Mouse (Mus musculus) right cerebral cortex, adult 2 months (tissue): Measurements from ENCODE around the gene Dnajc21.

Source experiments
- DNase-seq, 2 experiments: peaks; one replicate each; pipeline ENCODE4 v3.0.0; 2021 to 2022; ENCODE audit warnings: low spot score in 2 of 2

The Dnajc21 gene

GRCm38 (mm10) chr15:10439963-10440362, 30.4 kb downstream of the Dnajc21 start:
- no peak for DNase-seq

- no peak for DNase-seq
These were observed 33.4 kb downstream of the Dnajc21 start for GRCm38 (mm10) chr15:10436893-10437292.

GRCm38 (mm10) chr15:10426545-10427266, 43.6 kb downstream of the Dnajc21 start:
- DNase-seq: no peak

- no peak for DNase-seq
These were observed 44.2 kb downstream of the Dnajc21 start for GRCm38 (mm10) chr15:10426124-10426523.

DNA sequence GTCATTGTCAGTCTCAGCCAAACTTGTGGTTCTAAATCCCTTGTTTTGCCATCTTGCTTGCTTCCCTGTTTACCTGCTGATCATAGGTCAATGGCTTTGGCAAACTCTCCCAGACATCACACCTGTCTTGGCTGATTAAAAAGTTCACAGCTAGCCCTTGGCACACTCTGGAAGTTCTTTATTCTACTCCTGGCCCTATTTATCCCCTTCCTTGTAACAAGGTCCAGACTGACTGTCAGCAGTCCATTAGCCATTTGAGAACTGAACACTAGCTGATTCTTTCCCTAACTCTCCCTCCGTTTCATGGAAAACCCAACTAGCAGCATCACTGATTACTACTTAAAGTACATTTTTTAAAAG, 48.6 kb downstream of the Dnajc21 start:
- DNase-seq: no peak

- DNase-seq: no peak
These were observed 49.1 kb downstream of the Dnajc21 start for GRCm38 (mm10) chr15:10421138-10421784.

GRCm38 (mm10) chr15:10413656-10414055, 56.7 kb downstream of the Dnajc21 start:
- peak in 1 of 2 experiments; percentile 34 for DNase-seq

- no peak for DNase-seq
These were observed 59.4 kb downstream of the Dnajc21 start for GRCm38 (mm10) chr15:10410881-10411280.

- DNase-seq: no peak
These were observed 60.5 kb downstream of the Dnajc21 start for GRCm38 (mm10) chr15:10409842-10410241.

DNA sequence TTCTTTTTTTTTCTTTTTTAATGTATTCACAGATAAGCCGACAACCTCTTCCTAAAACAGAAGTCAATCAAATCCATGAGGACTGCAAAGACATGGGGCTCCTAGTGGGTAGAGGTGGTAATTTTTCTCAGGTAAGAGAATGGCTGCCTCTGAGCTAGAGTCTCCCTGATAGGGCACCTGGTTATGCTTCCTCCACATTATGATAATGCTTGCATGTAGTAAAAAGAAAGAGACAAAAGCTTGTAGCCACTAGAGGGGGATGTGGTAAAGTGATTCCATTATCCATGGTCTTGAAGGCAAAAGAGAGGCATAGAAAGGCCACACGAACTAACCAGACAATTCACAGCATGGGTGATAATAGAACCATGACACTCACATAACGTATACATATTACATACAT, 69.9 kb downstream of the Dnajc21 start:
- DNase-seq: peak in 1 of 2 experiments; percentile 20

GRCm38 (mm10) chr15:10399795-10400194, 70.5 kb downstream of the Dnajc21 start:
- DNase-seq: no peak
